Mouse (Mus musculus) intestine, postnatal 0 days (tissue): ENCODE measurements around the gene Slc6a19. TPM values are rescaled to one million over a fixed set of nuclear protein-coding genes. Genes with fewer than 3 reads are reported as not detected.

ENCODE experiments used
- ATAC-seq: fragments of 200-750 bp; cut with Nextera tagmentation; 2 replicates; pipeline ENCODE4 v1.8.0; 2017; ENCODE audit warnings: mild to moderate bottlenecking, moderate TSS enrichment, moderate library complexity
- H3K27ac ChIP-seq: fragments of 300-500 bp; sonication (generic); 2 replicates; pipeline ENCODE4 v1.5.1; 2014; ENCODE audit warnings: mild to moderate bottlenecking, low read depth, low read length, moderate library complexity
- H3K27me3 ChIP-seq: fragments of 300-500 bp; sonication (generic); replicated peaks from 2 replicates; pipeline ENCODE4 v1.6.1; 2014; ENCODE audit warnings: low read length, mixed read lengths; ENCODE audit not compliant: control insufficient read depth, insufficient read depth
- H3K36me3 ChIP-seq: fragments of 300-500 bp; sonication (generic); 2 replicates; pipeline ENCODE4 v1.6.1; 2014; ENCODE audit warnings: mild to moderate bottlenecking, moderate library complexity; ENCODE audit not compliant: control insufficient read depth, insufficient read depth
- H3K4me1 ChIP-seq: fragments of 300-500 bp; sonication (generic); replicated peaks from 2 replicates; pipeline ENCODE4 v1.6.1; 2014; ENCODE audit warnings: antibody characterized with exemption, low read length, mixed read lengths; ENCODE audit not compliant: control insufficient read depth, insufficient read depth
- H3K4me2 ChIP-seq: fragments of 300-500 bp; sonication (generic); replicated peaks from 2 replicates; pipeline ENCODE4 v1.6.1; 2014; ENCODE audit warnings: low read depth, mild to moderate bottlenecking, moderate library complexity
- H3K4me3 ChIP-seq: fragments of 300-500 bp; sonication (generic); 2 replicates; pipeline ENCODE4 v1.5.1; 2014; ENCODE audit warnings: low read depth, low read length
- H3K9ac ChIP-seq: fragments of 300-500 bp; sonication (generic); 2 replicates; pipeline ENCODE4 v1.6.1; 2014; ENCODE audit warnings: mild to moderate bottlenecking, low read depth, low read length
- H3K9me3 ChIP-seq: fragments of 300-500 bp; sonication (generic); 2 replicates; pipeline ENCODE4 v1.6.1; 2016; ENCODE audit warnings: mixed run types; ENCODE audit not compliant: control insufficient read depth
- CTCF ChIP-seq: sonication (generic); IDR thresholded peaks from 2 replicates; pipeline ENCODE4 v1.5.1; 2016; ENCODE audit warnings: low read depth, mild to moderate bottlenecking, control low read depth, antibody characterized with exemption, moderate library complexity
- whole genome bisulfite sequencing: fragments of 180-500 bp; shearing (Covaris S2); extraction: QIAGEN DNeasy Blood & Tissue Kit; methylation state at CpG from one replicate; pipeline ENCODE4 v1.1.7; 2014; 5-methylcytosine and 5-hydroxymethylcytosine counted together
- polyA plus RNA-seq: library from polyadenylated mRNA; unstranded; fragments of >200 nt; fragmentation: Nextera tagmentation; extraction: Ambion mirVana; gene quantifications from 2 replicates; pipeline ENCODE4 v1.2.1, GENCODE M21; 2015

The Slc6a19 gene
- polyA plus RNA-seq, 1 experiment from 2014 or later = 110 TPM

DNA sequence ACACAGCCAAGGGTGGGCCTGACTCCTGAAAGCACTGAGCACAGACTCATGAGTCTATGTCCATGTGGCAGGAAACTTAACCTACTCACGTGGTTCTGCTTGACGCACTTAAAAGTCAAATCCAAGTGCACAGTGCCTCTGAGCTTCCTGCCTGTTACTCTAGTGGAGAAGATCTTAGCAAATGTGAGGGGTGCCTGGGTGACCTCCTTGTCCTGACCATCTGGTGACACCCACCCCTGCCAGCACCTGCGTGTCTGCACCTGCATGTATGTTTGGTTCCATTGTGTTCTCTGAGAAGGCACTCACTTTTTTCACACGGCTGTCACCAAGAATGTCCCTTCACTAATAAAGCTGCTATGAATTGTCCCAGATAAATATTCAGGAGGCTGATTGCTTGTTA is 63.4 kb downstream of the Slc6a19 start:
- no peak for ATAC-seq
- WGBS = 80% methylated on average over 4 of the region's 4 CpGs
- Histone ChIP-seq H3K9ac (no peak overlapping the region), H3K4me1 (no peaks in the 10 kb centered on the region), H3K4me3 (no peak overlapping the region), H3K4me2 (no peak overlapping the region), H3K36me3 (peaks cover 6% of the 10 kb centered on the region; the same call in 1 of the 2 replicates), H3K9me3 (no peaks in the 10 kb centered on the region), H3K27ac (no peak overlapping the region), H3K27me3 (no peaks in the 10 kb centered on the region)
- no peak for TF ChIP-seq CTCF

DNA sequence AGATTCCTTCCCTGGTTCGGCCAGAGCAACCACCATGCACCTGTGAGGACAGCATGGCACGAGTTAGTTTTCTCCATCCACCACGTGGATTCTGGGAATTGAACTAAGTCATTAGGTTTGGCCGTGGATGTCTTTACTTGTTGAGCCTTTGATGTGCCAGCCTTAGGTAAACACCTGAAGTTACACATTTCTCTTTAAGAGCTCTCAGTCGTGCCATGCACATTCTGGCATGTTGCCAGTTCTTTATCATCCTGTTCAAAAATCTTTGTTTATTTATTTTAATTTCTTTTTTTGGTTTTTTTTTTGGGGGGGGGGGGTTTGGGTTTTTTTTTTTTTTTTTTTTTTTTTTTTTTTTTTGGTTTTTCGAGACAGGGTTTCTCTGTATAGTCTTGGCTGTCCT is 66.8 kb downstream of the Slc6a19 start:
- Histone ChIP-seq H3K4me1 (no peaks in the 10 kb centered on the region), H3K27me3 (no peaks in the 10 kb centered on the region), H3K27ac (no peak overlapping the region), H3K36me3 (peaks cover 16% of the 10 kb centered on the region), H3K4me2 (no peak overlapping the region), H3K9ac (no peak overlapping the region), H3K4me3 (no peak overlapping the region), H3K9me3 (no peaks in the 10 kb centered on the region)
- ATAC-seq = no peak
- no peak for TF ChIP-seq CTCF
- WGBS = 58% methylated on average over 5 of the region's 6 CpGs

DNA sequence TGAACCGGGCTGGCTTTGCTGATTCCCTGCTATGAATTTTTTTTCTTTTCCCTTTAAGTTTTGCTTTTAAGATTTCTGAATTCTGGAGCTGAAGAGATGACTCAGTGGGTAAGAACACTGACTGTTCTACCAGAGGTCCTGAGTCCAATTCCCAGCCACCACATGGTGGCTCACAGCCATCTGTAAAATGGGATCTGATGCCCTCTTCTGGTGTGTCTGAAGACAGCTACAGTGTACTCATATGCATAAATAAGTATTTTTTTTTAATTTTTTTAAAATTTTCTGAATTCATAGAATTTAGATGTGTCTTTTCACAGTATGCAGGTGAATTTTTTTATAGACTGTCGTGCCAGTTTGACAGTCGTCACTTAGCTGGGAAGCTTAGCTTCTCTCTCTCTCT is 72.8 kb downstream of the Slc6a19 start:
- TF ChIP-seq CTCF = peak; percentile 44
- peaks cover 8% of the 10 kb centered on the region; the same call in 1 of the 2 replicates for H3K4me1 ChIP-seq
- no peak overlapping the region for H3K9ac ChIP-seq
- no peak overlapping the region for H3K4me3 ChIP-seq
- WGBS = 80% methylated on average over 3 of the region's 3 CpGs
- H3K9me3 ChIP-seq = no peaks in the 10 kb centered on the region
- H3K27ac ChIP-seq = no peak overlapping the region
- no peak overlapping the region for H3K4me2 ChIP-seq
- peaks cover 10% of the 10 kb centered on the region for H3K36me3 ChIP-seq
- H3K27me3 ChIP-seq = no peaks in the 10 kb centered on the region
- ATAC-seq = no peak

Other genes with a start within 250 kb of the Slc6a19 start
- gene Lpcat1, start 237.7 kb downstream of the Slc6a19 start, polyA plus RNA-seq = 8.2 and 8.4 TPM in 2 replicates
- 4.3 and 5.0 TPM in 2 replicates for gene Slc6a3, start 168.1 kb downstream of the Slc6a19 start, polyA plus RNA-seq
- 127 and 132 TPM in 2 replicates for gene Clptm1l, start 100.9 kb downstream of the Slc6a19 start, polyA plus RNA-seq
- 2.4 and 3.0 TPM in 2 replicates for gene Tert, start 78.0 kb downstream of the Slc6a19 start, polyA plus RNA-seq
- 0.04 and 0.20 TPM in 2 replicates for gene Slc6a18, start 26.8 kb downstream of the Slc6a19 start, polyA plus RNA-seq
- gene Slc12a7, start 28.2 kb upstream of the Slc6a19 start, polyA plus RNA-seq = 12.9 and 13.4 TPM in 2 replicates
- 4.1 and 4.6 TPM in 2 replicates for gene Nkd2, start 142.8 kb upstream of the Slc6a19 start, polyA plus RNA-seq
- 8.4 and 12.1 TPM in 2 replicates for gene Trip13, start 232.9 kb upstream of the Slc6a19 start, polyA plus RNA-seq
- 23.2 and 24.0 TPM in 2 replicates for gene Brd9, start 232.9 kb upstream of the Slc6a19 start, polyA plus RNA-seq